Mouse (Mus musculus): ENCODE results near the gene Pnma1.

Pnma1 gene

DNA sequence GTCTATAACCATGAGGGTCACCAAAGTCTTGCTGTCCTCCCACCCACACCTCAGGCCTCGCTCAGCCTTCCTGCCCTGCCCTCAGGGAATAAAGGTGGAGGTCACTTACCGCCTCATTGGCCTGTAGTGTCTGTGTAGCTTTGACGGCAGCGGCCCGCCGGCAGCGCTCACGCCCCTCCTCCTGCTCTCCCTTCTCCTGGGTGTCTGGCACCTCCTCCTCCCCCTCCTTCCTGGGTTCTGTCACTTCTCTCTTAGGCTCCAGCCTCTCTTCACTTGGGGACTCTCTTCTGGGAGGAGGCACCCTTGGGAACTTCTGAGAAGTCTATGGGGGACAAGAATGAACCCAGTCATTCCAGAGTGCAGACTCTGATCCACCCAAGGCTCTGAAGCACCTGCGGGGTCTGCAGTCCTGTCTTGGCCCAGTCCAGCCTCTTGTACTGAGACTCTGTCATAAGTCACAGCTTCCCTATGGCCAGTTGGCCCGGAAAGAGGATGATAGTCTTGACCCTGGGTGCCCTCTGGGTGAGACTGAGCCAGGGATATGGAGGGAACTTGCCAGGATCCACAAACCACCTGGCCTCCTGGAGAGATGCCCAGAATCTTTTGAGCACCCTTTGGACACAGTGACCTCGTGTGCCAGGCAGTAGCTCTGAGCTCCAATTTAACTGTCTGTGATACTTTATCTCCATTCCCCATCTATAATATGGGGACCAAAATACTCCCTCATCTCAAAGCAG, 6.7 kb upstream of the Pnma1 start:
- no peak for DNase-seq (ENCODE audit: low spot score)

DNA sequence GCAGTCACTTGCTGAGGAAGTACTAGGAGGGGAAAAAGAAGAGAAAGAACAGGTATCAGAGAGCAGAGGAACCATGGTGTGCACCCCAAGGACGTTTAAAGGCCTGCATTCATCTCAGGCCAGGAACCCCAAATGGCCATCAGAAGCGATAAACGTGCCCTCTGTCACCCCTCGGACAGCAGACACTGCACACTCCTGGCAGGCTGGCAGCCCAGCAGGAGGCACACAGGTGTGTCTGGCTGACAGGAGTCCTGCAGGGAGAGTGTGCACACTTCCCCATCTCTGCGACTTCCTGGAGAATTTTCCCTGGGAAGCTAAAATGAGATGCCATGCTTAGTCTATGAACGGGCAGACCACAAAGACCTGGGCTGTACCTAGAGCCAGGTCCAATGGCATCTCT, 5.1 kb upstream of the Pnma1 start:
- DNase-seq (ENCODE audit: low spot score), result no peak

DNA sequence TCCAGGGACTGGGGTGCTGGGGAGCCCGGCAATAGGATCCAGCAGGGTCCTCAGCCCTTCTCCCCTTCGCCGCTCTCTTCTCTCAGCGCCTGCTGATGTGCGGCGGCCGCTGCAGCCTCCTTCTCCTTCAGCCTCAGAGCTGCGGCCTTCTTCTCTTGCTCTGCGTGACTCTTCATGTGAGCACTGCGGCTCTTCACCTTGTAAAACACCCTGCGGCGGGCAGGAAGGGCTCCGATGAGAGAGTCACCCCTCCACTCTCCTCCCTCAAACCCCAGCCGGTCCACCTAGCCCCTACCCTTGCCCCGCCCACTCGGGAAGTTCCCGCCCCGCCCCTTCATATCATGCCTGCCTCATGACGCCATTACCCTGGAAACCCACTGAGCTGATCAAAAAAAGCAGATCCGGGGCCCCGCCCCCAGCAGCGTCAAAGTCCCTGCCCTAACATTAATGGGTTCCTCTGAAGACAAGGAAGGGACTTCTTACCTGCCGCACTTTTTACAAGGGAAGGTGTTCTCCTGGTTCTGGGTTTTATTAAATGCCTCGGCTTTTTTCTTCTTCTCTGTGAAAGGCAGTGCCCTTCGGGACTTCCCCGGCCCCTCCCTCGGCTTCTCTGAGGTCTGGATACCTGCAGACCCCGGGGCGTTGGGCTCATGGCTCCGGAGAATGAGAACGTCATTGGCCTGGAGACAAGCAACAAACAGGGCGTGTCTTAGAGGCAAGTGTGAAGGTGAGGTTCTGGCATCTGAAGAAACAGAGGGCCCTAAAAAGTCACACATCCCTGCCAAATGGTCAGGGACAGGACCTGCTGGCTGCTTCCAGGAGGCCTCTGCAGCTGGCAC, 4.3 kb upstream of the Pnma1 start:
- no peak for DNase-seq (ENCODE audit: low spot score)

DNA sequence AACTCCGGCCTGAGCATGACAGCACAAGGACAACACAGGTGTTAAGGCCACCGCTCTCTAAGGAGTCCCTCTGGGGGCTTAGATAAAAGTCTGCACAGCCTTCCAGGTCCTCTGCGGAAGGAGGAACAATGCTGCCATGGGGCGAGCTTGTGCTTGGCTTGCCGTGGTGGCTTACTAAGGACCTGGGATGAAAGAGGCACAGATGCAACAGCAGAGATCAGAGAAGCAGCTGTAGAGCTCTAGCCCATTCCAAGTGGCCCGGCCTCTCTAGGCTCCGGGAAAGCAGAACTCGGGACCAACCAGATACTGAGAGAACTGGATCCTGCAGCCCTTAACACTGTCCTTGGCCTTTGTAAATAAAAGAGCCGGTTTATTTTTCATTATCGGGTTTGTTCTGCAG, 3.6 kb upstream of the Pnma1 start:
- no peak for DNase-seq (ENCODE audit: low spot score)

DNA sequence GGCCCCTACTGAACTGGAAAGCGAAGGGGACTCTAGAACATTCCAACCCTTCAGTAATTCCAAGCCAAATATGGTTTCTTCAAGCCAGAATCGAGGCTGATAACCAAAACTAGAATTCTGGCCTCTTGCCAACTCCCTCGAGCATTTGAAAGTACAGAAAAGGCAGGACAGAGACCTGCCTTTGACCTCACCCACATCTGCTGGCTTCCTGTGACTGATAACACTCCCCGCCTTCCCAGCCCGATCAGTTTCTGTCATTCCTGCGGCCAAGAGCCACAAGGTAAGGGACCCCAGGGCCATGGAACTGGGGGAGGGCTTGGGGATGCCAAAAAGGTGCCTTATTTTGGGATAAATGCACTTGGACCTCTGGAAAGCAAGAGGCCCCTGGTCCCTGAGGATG, 2.7 kb upstream of the Pnma1 start:
- DNase-seq (ENCODE audit: low spot score), result no peak

DNA sequence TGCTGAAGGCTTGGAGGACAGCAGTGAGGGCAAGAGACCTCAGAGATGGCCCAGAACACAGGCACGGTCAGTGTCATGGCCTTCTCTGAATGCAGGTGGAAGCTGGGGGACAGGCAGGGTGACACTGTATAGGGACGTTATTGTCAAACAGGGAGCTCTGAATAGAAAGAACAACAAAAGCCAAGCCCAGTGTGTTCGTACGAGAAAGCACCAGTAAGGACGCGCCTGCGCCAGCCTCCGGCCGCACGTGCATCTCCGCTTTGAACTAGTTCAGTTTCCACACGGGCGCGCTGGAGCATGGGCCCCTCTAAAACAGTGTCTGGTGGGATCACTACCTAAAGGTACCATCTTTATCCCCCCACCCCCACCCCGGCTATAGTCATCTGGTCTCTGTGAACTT, 1.7 kb upstream of the Pnma1 start:
- DNase-seq (ENCODE audit: low spot score), result no peak

DNA sequence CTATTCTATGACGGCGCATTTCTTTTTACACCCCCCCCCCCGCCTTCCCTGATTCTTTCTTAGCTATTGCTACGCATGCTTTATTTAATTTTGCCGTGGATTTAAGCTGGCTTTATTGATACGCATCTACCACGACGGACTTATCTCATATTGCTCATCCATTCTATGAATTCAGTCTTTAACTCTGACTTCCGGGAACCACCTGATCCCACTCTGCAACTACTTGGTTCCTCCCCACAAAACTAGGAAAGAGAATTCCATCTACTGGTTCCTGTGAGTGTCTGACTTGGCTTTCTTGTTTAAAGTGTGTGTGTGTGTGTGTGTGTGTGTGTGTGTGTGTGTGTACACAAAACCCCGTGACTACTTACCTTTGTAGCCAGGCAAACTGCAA, 328 bp upstream of the Pnma1 start:
- DNase-seq (ENCODE audit: low spot score), result no peak

DNA sequence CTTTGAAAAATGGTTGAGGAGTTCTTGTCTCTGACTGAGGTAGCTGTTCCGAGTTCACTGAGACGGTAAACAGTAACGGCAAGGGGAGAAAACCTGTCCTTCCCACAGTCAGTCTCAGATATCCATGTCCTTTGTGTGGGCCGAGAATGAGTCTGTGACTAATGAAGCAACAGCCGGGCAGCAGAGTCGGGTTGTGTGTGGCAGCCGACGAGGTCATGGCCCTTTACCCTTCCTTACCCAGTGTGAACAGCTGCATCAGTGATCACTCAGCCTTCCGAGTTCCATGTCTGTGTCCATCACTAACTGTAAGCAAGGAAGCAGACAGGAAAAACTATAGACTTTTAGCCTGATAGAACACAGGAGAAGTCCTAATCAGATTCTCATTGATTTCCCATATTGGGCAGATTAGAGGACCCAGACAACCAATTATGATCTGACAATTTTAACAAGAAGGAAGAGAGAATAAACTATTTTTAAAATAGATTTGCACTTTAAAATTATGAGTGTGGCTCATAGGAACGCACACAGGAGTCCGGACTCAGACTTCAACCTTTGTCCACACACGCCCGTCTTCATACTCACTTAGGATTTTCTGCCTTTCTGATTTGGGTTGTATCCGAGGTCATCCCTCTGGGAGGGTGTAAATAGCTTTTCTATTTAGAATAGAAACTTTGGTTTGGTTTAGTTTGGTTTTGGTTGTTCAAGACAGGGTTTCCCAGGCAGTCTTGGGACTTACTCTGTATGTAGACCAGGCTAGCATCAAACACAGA, 5.8 kb downstream of the Pnma1 start:
- DNase-seq (ENCODE audit: low spot score), result no peak

DNA sequence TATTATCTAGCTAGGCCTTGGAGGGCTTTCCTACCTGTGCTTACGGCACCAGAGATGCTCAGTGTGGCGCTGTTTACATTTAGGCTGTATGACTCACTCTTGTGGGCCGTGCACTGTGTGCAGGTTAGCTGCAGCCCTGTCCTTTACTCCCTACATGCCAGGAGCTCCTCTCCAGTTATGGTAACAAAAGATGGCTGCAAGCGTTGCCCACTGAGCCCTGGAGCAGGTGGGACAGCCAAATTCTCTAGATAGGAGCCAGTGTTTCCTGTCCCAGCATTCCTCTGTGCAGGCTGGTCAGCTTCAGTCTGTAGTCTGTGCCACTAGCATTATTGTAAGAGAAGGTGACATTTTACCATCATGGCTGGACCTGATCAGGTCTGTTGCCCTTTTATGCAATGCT, 7.0 kb downstream of the Pnma1 start:
- DNase-seq (ENCODE audit: low spot score), result no peak

DNA sequence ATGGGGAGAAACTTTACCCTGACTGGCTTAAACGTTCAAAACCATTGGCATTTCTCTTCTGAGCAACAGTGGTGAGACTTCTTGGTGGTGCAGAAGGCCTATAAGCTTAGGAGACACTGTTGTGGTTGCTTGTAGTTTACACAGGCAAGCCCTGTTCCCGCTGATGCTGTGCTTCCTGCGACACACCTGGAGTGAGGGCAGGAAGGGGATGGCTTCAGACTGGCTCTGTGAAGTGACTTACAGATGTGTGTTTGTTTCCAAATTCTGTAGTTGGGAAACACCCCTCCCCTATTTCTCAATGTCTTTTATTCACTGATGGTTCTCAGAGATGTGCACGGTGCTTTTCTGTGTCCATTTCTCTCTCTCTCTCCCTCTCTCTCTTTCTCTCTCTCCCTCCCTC, 8.2 kb downstream of the Pnma1 start:
- DNase-seq (ENCODE audit: low spot score), result no peak

DNA sequence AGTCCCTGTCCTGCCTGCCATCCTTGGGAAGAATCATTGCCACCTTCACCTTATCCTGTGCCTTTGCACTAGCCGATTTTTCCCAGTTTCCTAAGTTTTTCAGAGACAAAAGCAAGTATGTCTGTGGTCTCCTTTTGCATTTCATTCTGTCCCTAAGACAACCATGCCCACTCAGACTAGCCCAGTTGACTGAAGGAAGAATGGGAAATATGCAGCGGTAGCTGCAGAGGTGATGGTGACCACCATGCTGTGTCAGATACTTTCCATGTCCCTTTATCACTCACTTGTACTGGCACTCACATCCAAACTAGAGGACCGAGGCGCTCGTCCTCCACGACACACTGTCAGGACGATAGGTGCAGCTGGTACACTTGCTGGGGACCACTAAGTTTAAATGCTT, 11.2 kb downstream of the Pnma1 start:
- no peak for DNase-seq (ENCODE audit: low spot score)

DNA sequence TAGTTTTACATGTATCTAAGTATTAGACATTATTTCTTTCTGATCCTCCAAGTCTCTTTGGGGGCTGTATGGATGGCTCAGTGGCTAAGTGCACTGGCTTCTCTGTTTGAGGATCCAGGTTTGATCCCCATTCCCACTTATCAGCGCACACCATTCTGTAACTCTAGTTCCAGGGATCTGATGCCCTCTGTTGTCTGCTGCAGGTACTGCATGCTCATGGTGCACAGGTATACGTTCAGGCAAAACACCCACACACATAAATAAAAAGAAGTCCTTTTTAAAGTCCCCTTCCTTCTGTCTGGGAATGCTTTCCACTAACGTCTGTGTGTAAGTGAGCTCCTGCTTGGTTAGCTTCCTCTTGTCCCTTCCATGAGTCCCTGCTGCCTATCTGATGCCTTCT, 16.0 kb downstream of the Pnma1 start:
- no peak for DNase-seq (ENCODE audit: low spot score)

DNA sequence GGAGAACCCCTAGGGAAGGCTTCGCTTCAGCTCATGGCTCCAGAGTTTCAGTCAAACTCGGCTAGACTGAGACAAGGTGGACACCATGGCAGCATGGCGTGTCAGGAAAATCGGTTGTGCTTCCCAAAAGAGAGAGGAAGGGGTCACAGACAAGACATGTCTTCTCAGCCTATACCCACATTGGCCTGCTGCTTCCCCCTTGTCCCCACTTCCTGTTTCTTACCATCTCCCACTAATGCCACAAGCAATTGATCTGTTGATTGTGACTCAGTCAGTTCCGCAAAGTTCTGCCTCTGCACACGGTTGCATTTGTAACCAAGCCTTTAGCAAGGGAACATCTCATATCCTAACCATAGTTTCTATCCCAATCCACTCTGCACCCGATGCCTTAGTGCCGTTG, 18.4 kb downstream of the Pnma1 start:
- DNase-seq (ENCODE audit: low spot score), result no peak

DNA sequence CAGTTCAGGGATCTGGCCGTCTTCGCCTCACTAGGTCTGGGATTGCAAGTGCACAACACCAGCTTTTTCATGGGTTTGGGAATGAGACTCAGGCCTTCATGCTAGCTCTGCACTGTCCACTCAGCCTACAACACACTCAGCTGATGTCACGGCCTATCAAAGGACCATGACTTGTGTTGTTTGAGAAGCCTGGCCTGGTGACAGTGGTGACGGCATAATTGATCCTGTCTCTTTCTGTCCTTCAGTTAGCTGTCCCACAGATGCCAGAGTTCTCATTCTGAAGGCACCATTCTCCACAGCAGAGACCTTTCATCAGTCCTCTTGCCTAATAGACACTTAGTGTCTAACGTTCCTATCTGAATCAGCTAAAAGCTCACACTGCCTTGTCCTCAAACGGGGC, 19.7 kb downstream of the Pnma1 start:
- no peak for DNase-seq (ENCODE audit: low spot score)

DNA sequence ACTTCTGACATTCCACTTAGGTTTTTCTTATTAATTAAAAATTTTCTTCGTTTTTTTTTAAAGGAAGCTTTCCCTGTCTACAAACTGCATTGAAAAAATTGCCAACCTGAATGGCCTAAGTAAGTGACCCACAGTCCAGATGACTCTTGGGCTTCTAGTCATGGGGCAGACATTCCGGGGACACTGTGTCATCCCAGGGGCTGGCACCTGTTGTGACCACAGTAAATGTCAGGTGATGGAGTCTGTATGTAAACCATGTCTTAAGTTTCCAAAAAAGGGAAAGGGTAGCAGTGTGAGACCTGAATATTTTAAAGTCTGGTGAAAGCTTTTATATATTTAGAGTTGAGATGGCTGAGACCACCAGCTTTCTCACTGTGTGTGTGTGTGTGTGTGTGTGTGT, 21.4 kb downstream of the Pnma1 start:
- no peak for DNase-seq (ENCODE audit: low spot score)

DNA sequence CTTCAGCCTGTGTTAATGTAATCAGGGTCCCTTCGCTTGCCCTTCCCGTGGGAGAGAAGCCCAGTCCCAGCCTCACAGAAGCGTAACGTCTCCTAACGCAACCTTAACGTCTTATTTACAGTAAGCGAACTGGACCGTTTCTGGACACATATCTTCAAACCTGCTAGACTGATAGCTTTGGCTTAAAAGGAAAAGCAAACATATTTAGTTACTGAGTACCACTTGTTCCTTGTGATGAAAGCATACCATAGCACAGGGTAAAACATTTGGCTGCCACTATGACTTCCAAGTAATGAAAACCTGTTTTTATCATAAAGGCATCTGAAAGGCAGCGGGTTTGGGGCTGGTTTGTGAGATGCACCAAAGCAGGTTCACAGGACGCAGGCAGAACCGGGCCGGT, 22.4 kb downstream of the Pnma1 start:
- no peak for DNase-seq (ENCODE audit: low spot score)

DNA sequence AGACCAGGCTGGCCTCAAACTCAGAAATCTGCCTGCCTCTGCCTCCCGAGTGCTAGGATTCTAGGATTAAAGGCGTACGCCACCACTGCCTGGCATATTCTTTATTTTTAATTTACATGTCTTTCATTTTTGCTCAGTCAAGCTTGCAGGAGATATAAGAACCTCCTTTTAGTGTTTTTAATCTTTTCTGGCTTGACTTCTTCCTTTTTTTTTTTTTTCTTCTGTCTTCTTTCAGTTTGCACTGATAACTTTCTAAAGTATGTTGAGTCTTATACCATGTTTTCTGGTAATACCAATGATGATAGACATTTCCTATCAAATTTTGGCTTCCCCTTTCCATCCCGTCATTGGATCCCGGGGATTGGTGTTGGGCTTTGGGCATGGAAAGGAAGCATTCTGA, 28.7 kb downstream of the Pnma1 start:
- DNase-seq (ENCODE audit: low spot score), result no peak

DNA sequence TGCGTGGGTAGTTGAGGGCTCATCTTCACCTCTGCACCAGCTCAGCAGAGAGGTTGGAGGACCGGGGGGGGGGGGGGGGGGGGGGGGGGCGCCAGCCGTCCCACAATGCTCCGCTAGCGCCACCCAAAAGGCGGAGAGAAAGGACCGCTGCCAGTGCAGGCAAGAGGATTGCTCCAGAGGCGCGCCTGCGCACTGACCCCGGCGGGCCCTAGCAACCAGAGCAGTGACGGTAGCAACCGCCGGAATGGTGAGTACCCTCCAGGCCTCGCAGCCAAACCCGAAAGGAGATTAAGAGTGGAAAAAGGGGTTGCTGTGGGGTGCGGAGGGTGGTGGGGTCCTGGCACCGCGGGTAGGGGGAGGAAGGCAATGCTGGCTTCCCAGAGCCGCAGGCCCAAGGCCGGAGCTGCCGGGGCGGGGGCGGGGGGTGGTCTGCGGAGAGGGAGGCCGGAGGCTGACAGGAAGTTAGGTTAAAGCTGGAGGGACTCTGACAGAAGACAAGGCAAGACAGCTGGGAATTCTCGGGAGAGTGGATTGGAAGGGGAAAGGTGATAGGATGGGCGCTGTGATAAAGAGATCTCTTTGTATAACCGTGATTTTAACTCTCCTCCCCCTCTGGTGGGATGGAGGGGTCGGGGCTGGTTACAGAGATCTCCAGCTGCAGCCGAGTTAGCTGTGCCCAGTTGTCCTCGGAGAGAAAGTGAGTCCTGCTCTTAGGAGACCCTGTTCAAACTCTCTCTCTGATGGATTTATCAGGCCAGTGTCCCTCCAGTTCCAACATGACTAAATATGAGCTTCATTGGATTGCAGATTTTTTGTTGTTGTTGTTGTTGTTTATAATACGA, 33.9 kb downstream of the Pnma1 start, which contains the start of gene Dnal1:
TSS of gene Dnal1 (plus strand) at position 214 of the 842 bp plus-strand sequence.
- peak; percentile 63 for DNase-seq (ENCODE audit: low spot score)

DNA sequence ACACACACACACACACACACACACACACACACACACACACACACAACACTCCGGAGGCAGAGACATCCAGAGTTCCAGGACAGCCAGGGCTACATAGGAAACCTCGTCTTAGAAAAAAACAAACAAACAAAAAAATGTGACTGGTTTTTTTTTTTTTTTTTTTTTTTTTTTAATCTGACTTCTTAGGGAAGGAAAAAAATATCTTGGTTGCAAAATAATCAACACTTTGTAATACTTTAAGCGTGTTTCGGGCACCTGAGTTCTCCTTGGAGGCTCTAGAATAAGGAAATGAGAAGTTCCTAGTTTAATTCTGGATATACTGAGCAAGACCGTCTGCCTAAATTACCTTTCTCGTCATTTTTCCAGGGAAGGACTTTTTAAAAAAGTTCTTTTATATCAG, 34.6 kb downstream of the Pnma1 start:
- DNase-seq (ENCODE audit: low spot score), result no peak

DNA sequence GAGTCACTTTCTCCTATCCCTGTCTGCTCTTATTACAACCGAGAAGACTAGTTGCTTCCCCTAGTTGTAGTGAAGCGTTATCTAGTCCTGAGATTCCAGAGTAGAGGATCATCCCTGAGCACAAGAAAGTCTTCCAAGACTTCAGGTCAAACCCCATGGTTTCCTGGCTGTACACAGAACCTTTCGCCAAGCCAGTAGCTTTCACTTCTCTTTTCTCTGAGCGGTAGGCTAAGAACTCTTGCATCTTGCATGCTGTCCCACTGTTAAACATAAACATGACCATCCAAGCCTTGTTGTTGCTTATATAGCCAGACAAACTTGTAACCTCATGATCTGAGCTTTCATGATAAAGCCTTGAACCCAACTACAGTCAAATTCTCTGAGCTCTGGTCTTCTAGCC, 37.5 kb downstream of the Pnma1 start:
- no peak for DNase-seq (ENCODE audit: low spot score)

DNA sequence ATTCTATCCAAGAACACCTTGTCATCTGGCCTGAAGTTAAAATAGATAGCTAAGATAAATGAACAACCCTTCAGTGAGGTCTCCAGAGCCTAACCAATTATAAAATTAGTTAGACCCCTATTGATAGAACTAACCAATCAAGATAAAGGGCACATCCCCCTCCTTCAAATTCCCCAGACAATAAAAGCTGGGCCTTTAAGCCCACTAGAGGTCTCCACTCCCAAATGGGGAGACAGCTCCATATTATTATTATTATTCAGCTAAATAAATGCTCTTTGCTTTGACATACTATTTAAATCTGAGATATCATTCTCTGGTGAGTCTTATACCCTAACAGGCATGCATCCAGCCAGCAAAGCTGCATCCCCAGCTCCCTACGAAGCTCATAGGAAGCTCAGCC, 38.4 kb downstream of the Pnma1 start:
- DNase-seq (ENCODE audit: low spot score), result no peak

DNA sequence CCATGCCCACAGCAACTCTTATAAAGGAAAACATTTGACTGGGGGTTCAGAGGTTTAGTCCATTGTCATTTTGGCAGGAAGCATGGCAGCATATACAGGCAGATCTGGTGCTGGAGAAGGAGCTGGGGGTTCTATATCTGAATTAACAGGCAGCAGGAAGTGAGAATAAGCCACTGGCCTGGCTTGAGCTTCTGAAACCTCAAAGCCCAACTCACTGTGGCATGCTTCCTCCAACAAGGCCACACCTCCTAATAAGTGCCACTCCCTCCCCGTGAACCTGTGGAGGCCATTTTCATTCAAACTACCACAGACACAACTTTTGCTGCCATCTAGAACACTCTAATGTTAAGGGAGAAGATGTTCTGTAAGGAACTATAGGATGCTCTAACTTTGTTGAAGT, 40.6 kb downstream of the Pnma1 start:
- DNase-seq (ENCODE audit: low spot score), result no peak
